Mouse (Mus musculus) brain, embryonic 14.5 days (tissue): ENCODE data around the gene Comt. TPM values are rescaled to one million over a fixed set of nuclear protein-coding genes. Genes with fewer than 3 reads are reported as not detected.

Source experiments
- DNase-seq: peaks from one replicate; pipeline ENCODE4 v3.0.0-alpha.2; 2011; ENCODE audit warnings: low read depth
- CTCF ChIP-seq: fragments of 200-500 bp; IDR thresholded peaks from 2 replicates; pipeline ENCODE4 v1.5.1; 2012; ENCODE audit warnings: inconsistent platforms, mild to moderate bottlenecking, moderate library complexity, borderline replicate concordance; ENCODE audit not compliant: insufficient read depth, insufficient read length; ENCODE audit errors: extremely low read depth
- POLR2A ChIP-seq: fragments of 200-500 bp; IDR thresholded peaks from 2 replicates; pipeline ENCODE4 v1.6.1; 2012; ENCODE audit warnings: mild to moderate bottlenecking, inconsistent platforms, borderline replicate concordance; ENCODE audit not compliant: poor library complexity, insufficient read depth, insufficient read length, severe bottlenecking; ENCODE audit errors: extremely low read depth
- polyA plus RNA-seq: library from polyadenylated mRNA; depleted of rRNA; stranded (reverse); fragments of >200 nt; gene quantifications from 2 replicates; pipeline ENCODE4 v1.2.3, GENCODE M21; 2012; rRNA removed

Comt gene
- polyA plus RNA-seq, 1 experiment: 73.8 TPM

GRCm38 (mm10) chr16:18381621-18382258 is 44.9 kb downstream of the Comt start:
- TF ChIP-seq POLR2A (no peak), CTCF (no peak)
- DNase-seq: peak; percentile 94

DNA sequence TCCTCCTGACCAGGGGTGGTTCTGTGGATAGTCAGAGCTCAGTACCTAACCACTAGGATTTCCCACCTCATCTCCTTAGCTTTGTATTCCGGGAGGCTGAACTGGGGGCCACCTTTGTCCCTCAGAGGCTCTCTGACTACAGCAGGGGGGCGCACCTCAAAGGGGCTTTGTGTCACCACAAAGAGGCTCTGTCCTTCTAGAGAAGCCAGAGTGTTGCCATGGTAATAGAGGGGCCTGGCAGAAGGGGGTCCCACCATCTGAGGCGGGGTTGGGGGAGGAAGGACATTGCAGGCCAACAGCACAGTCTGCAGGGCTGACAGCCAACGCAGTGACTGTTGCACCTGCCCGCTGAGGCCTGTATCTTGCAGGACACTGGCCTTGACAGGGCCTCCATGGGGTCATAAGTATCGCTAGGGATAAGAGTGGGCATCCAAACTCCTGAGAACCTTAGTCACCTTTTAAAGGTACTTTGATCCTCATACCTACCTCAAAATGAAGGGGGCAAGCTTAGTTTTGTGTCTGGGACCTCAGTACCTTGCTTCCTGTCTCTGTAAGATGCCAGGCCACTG is 46.1 kb downstream of the Comt start:
- DNase-seq: peak; percentile 96
- no peak for TF ChIP-seq POLR2A
- no peak for TF ChIP-seq CTCF

DNA sequence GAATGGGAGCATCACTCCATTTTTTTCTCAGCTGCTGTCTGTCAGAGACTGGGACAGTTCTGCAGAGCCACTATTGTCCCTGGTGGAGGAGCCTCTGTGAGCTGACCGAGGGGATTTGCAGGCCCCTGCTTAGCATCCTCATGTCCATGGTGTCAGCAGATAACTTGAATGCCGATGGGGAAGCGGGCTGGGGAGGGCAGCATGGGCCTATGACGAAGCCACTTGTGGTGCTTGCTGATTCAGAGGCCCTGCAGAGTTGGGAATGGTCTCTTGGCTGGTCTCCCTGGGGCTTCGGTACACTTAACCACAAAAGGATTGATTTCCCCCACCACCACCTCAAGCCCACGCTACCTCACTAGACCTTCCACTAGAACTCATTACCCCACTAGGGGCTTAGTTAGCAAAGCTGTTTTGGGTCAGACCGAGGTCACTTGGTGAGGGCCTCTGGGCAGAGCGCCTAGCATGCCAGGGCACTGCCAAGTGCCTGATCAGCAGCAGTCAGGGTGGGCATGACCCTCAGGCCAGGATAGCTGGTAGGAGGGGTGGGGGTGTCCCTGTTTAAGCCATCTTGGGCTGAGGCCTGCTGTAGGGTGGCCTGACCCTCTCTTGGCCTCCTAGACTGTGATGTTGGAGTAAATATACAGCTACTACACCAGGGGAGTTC is 47.2 kb downstream of the Comt start:
- TF ChIP-seq CTCF: no peak
- no peak for TF ChIP-seq POLR2A
- DNase-seq: peak; percentile 42

GRCm38 (mm10) chr16:18378489-18378888 is 48.2 kb downstream of the Comt start:
- no peak for TF ChIP-seq POLR2A
- TF ChIP-seq CTCF: no peak
- no peak for DNase-seq

DNA sequence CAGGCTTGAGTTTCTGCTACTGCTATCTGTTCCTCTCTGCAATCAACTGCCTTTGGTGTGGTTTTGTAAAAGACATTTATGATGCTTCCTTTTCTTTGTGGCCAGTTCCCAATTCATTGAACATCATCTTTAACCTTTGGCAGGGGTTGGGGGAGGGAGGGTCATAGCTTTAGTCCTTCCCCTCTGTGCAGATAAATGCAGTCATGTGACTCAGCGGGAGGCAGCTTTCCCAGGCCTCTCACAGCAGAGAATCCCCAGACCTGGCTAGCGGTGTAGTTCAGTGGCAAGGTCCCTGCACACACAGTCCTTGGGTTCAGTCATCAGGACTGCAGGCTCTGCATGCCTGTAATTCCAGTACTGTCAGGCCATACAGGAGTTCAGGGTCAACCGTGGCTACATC is 49.4 kb downstream of the Comt start:
- no peak for TF ChIP-seq POLR2A
- TF ChIP-seq CTCF: no peak
- no peak for DNase-seq

- DNase-seq: no peak
- TF ChIP-seq POLR2A (no peak), CTCF (no peak)
Observed at GRCm38 (mm10) chr16:18376297-18376954, 50.2 kb downstream of the Comt start.

GRCm38 (mm10) chr16:18373632-18374031 is 53.0 kb downstream of the Comt start:
- no peak for DNase-seq
- TF ChIP-seq POLR2A (no peak), CTCF (no peak)

DNA sequence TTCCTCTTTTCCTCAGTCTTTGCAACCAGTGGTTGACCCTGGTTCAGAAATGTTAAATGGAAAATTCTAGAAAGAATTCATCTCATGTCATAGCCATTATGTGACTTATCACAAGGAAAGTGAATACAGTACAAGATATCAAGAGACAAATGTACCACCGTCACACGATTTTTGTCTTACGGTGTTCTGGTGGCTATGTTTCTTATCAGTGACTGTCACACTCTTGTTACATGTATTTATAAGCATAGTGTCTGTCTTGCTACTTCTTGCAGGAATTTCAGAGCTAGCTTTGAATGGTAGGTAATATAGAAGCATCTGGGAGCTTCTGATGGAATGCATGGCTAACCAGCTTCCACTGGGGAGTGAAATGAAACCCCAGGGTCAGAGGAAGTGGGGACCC is 56.5 kb downstream of the Comt start:
- TF ChIP-seq CTCF (no peak), POLR2A (no peak)

GRCm38 (mm10) chr16:18366849-18367248 is 59.8 kb downstream of the Comt start:
- no peak for TF ChIP-seq POLR2A
- TF ChIP-seq CTCF: no peak
- no peak for DNase-seq

More for the DNA sequence above, 56.5 kb downstream of the Comt start:
- no peak for DNase-seq

DNA sequence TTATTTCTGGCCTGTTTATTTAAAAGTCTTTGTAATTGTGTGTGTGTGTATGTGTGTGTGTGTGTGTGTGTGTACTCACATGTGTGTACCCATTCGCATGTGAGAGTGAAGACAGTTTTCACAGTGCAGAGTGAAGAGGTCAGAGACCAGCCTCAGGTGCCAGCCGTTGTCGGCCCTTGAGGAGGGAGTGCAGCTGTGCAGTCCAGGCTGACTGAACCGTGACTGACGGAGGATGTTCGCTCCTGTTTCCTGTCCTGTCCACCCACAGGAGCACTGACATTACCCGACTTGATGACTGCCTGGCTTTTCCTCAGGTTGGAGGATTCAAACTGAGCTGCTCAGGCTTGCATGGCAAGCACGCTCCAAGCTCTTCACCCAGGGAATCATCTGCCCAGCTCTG is 63.7 kb downstream of the Comt start:
- no peak for TF ChIP-seq CTCF
- TF ChIP-seq POLR2A: no peak
- no peak for DNase-seq

DNA sequence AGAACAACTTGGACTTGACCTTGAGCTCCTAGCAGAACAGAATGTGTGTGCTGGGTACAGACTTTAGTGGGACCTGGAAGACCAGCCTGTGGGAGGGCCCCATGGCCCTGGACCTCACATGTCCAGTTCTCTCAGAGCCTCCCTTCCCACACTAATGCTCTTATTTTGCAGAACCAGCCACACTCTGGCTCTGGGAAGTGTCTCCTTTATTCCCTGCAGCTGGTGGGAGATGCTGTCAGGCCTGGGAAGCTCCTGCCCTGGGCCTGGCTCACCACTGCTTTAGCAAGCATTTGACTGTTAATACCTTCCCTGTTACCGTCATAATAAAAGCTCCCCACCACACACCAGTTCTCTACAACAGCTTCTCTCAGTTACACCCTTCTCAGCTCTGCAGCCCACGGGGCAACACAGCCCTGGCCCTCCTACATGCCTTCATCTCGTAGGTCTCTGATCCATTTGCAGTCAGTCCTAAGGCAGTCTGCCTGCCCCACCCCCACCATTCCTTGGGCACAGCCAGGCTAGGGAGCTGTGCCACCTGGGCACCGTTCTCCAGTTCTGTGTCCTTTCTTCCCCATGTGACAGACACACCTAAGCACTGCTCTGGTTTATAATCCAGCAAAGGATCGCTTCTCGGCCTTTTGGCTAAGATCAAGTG is 66.4 kb downstream of the Comt start:
- TF ChIP-seq POLR2A (no peak), CTCF (no peak)

GRCm38 (mm10) chr16:18357977-18358376 is 68.7 kb downstream of the Comt start:
- DNase-seq: no peak
- no peak for TF ChIP-seq CTCF

More for the DNA sequence above, 66.4 kb downstream of the Comt start:
- DNase-seq: no peak

DNA sequence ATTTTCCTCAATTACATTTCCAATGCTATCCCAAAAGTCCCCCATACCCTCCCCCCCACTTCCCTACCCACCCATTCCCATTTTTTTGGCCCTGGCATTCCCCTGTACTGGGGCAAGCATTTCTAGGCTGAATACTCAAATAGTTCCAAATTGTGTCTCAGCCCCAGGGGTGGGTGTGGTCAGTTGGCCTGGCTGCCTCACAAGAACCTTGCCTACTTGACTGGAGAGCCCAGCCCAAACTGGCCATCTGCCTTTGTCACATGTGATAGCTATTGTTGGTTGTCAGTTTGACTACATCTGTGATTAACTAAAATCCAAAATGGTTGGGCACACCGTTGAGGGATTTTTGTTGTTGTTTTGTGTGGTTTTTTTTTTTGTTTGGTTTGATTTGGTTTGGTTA is 69.7 kb downstream of the Comt start:
- no peak for DNase-seq
- TF ChIP-seq CTCF (no peak), POLR2A (no peak)

Other genes starting within 250 kb of the Comt start
- gene Ccdc188, start 209.0 kb downstream of the Comt start, polyA plus RNA-seq: not detected in 2 replicates
- gene Zdhhc8, start 191.7 kb downstream of the Comt start, polyA plus RNA-seq: 60.4 and 69.0 TPM in 2 replicates
- gene Trmt2a, start 178.2 kb downstream of the Comt start, polyA plus RNA-seq: 83.5 and 111 TPM in 2 replicates
- 177 and 190 TPM in 2 replicates for gene Ranbp1, start 178.1 kb downstream of the Comt start, polyA plus RNA-seq
- gene Gm49776, start 168.5 kb downstream of the Comt start, polyA plus RNA-seq: 0.14 TPM in 1 of 2 replicates, not detected in the other
- gene Dgcr8, start 137.6 kb downstream of the Comt start, polyA plus RNA-seq: 76.2 and 82.0 TPM in 2 replicates
- 69.4 and 78.6 TPM in 2 replicates for gene Tango2, start 78.7 kb downstream of the Comt start, polyA plus RNA-seq
- 169 and 189 TPM in 2 replicates for gene Arvcf, start 78.7 kb downstream of the Comt start, polyA plus RNA-seq
- gene Txnrd2, start 468 bp downstream of the Comt start, polyA plus RNA-seq: 18.5 and 19.5 TPM in 2 replicates
- 12.4 and 15.4 TPM in 2 replicates for gene Gnb1l, start 71.9 kb upstream of the Comt start, polyA plus RNA-seq
- gene Rtl10, start 72.0 kb upstream of the Comt start, polyA plus RNA-seq: 13.1 and 14.5 TPM in 2 replicates
- gene Tbx1, start 163.8 kb upstream of the Comt start, polyA plus RNA-seq: 1.3 and 1.9 TPM in 2 replicates
- 19.9 and 22.5 TPM in 2 replicates for gene Gp1bb, start 195.6 kb upstream of the Comt start, polyA plus RNA-seq
- 89.4 and 112 TPM in 2 replicates for gene Gm49601, start 199.6 kb upstream of the Comt start, polyA plus RNA-seq
- 266 and 348 TPM in 2 replicates for gene Sept5, start 203.1 kb upstream of the Comt start, polyA plus RNA-seq